Mouse (Mus musculus): ENCODE measurements around the gene Ints7.

GRCm38 (mm10) chr1:191634116-191634515 lies 58.7 kb downstream of the Ints7 start:
- TF ChIP-seq MAFK (IDR thresholded peaks at IDR 0.05; ENCODE audit: insufficient read depth, low read depth, low read length) = no peak
- TF ChIP-seq ZNF384 (IDR thresholded peaks at IDR 0.05; ENCODE audit: low read depth, low read length) = no peak
- no peak for TF ChIP-seq HCFC1 (IDR thresholded peaks at IDR 0.05; ENCODE audit: borderline replicate concordance, insufficient read depth, low read length)
- TF ChIP-seq ZC3H11A (IDR thresholded peaks at IDR 0.05; ENCODE audit: borderline replicate concordance, low read depth, low read length) = no peak

All from ES-E14 (cell line).